28 mouse cellular contexts compared by ENCODE assay signal in genomic region chr13:118631500-118631899, GRCm38 (mm10). TPM values are rescaled to one million over a fixed set of nuclear protein-coding genes. Genes with fewer than 3 reads are reported as not detected.
DNase-seq lines count a peak whose midpoint lies in the region; ATAC-seq lines count a peak whose summit lies in the region.
"Had no signal": no experiment of that assay in that cellular context is flagged by ENCODE, and none has a peak within 500 bp of the region (broad histone marks: within the 10 kb centered on the region; RNA-seq: fewer than 3 reads in every experiment).

No protein-coding gene starts in this region.

- no peaks in the 10 kb centered on the region for H3K9me3 ChIP-seq in midbrain, embryonic 11.5 days (ENCODE audit: control insufficient read depth, low read length)
- H3K9me3 ChIP-seq in midbrain, embryonic 16.5 days (replicated peaks; ENCODE audit: control insufficient read depth, low read length, poor library complexity, severe bottlenecking), result no peaks in the 10 kb centered on the region
- no peaks in the 10 kb centered on the region for H3K9me3 ChIP-seq in liver, embryonic 15.5 days (replicated peaks)
- H3K9me3 ChIP-seq: embryonic facial prominence, embryonic 10.5 days; embryonic facial prominence, embryonic 13.5 days; forebrain, embryonic 12.5 days; forebrain, embryonic 15.5 days; heart, embryonic 10.5 days; heart, embryonic 13.5 days had no signal

- no peaks in the 10 kb centered on the region for H3K36me3 ChIP-seq in midbrain, embryonic 11.5 days (ENCODE audit: control insufficient read depth, insufficient read depth, low read length)
- H3K36me3 ChIP-seq in midbrain, embryonic 16.5 days (ENCODE audit: control insufficient read depth, insufficient read depth, low read length), result no peaks in the 10 kb centered on the region
- H3K36me3 ChIP-seq in liver, embryonic 15.5 days (replicated peaks), result no peaks in the 10 kb centered on the region
- H3K36me3 ChIP-seq: embryonic facial prominence, embryonic 10.5 days; embryonic facial prominence, embryonic 13.5 days; forebrain, embryonic 12.5 days; forebrain, embryonic 15.5 days; heart, embryonic 10.5 days; heart, embryonic 13.5 days had no signal

- H3K9ac ChIP-seq in midbrain, embryonic 11.5 days (ENCODE audit: low read length), result no peak overlapping the region
- H3K9ac ChIP-seq in midbrain, embryonic 16.5 days (ENCODE audit: low read depth, low read length), result no peak overlapping the region
- no peak overlapping the region for H3K9ac ChIP-seq in liver, embryonic 15.5 days
- H3K9ac ChIP-seq: embryonic facial prominence, embryonic 13.5 days; forebrain, embryonic 12.5 days; forebrain, embryonic 15.5 days; heart, embryonic 13.5 days; hindbrain, embryonic 14.5 days had no signal

- ATAC-seq in midbrain, embryonic 11.5 days (ENCODE audit: low FRiP score), result no peak
- ATAC-seq in midbrain, embryonic 16.5 days, result no peak
- peak; percentile 28; the same call in 1 of the 2 replicates for ATAC-seq in liver, embryonic 15.5 days (ENCODE audit: insufficient read depth)
- ATAC-seq: activated CD4-positive, CD25-positive, alpha-beta regulatory T cell, adult 4 months; CD4-positive, CD25-positive, alpha-beta regulatory T cell, adult 4 months; forebrain, embryonic 15.5 days; hindbrain, postnatal 0 days had no signal

- no peaks in the 10 kb centered on the region for H3K4me1 ChIP-seq in midbrain, embryonic 11.5 days (ENCODE audit: control insufficient read depth, insufficient read depth, low read length)
- no peaks in the 10 kb centered on the region for H3K4me1 ChIP-seq in midbrain, embryonic 16.5 days (ENCODE audit: control insufficient read depth, insufficient read depth, low read length)
- peaks cover 6% of the 10 kb centered on the region; the same call in 1 of the 2 replicates for H3K4me1 ChIP-seq in liver, embryonic 15.5 days (replicated peaks)
- H3K4me1 ChIP-seq: embryonic facial prominence, embryonic 13.5 days; forebrain, embryonic 12.5 days; forebrain, embryonic 15.5 days; heart, embryonic 10.5 days had no signal

- WGBS in midbrain, embryonic 11.5 days, result 84% methylated on average over 2 of the region's 2 CpGs
- WGBS in midbrain, embryonic 16.5 days, result 87% methylated on average over 2 of the region's 2 CpGs
- 24% methylated on average over 2 of the region's 2 CpGs for whole genome bisulfite sequencing in liver, embryonic 15.5 days (ENCODE audit: insufficient replicate concordance)

- H3K27me3 ChIP-seq in midbrain, embryonic 11.5 days (ENCODE audit: control insufficient read depth, insufficient read depth, low read length), result no peaks in the 10 kb centered on the region
- no peaks in the 10 kb centered on the region for H3K27me3 ChIP-seq in midbrain, embryonic 16.5 days (ENCODE audit: control insufficient read depth, insufficient read depth, low read depth, low read length)
- no peaks in the 10 kb centered on the region for H3K27me3 ChIP-seq in liver, embryonic 15.5 days
- H3K27me3 ChIP-seq: embryonic facial prominence, embryonic 13.5 days; forebrain, embryonic 12.5 days; forebrain, embryonic 15.5 days; heart, embryonic 13.5 days had no signal

- H3K27ac ChIP-seq in midbrain, embryonic 11.5 days (ENCODE audit: low read depth, low read length), result no peak overlapping the region
- H3K27ac ChIP-seq in midbrain, embryonic 16.5 days (ENCODE audit: low read length), result no peak overlapping the region
- H3K27ac ChIP-seq in liver, embryonic 15.5 days (replicated peaks), result no peak overlapping the region
- H3K27ac ChIP-seq: embryonic facial prominence, embryonic 10.5 days; embryonic facial prominence, embryonic 13.5 days; forebrain, embryonic 12.5 days; forebrain, embryonic 15.5 days; heart, embryonic 10.5 days; heart, embryonic 13.5 days; hindbrain, embryonic 14.5 days; hindbrain, postnatal 0 days had no signal

- DNase-seq in midbrain, embryonic 11.5 days (ENCODE audit: low spot score, missing footprints), result peak; percentile 37
- peak; percentile 25 for DNase-seq in c-Kit-positive CD71-positive TER-119-positive erythroid progenitor cells, embryonic 14.5 days (ENCODE audit: low spot score)
- no peak for DNase-seq in kidney, postnatal 25 days
- no peak for DNase-seq in yolk sac, embryonic 10.5 days (ENCODE audit: low spot score)
- DNase-seq: adrenal gland, postnatal 10 days; adrenal gland, postnatal 36 days; cerebellum, adult 11-12 months; cerebellum, adult 8-10 months; cerebellum, postnatal 10 days; cerebellum, postnatal 36 days; embryo, embryonic 11 days; gastrocnemius, postnatal 25 days; heart, adult 18-20 months; heart, postnatal 14 days; heart, postnatal 4 days had no signal

- no peak overlapping the region for H3K4me2 ChIP-seq in midbrain, embryonic 11.5 days
- no peak overlapping the region for H3K4me2 ChIP-seq in midbrain, embryonic 16.5 days (ENCODE audit: low read length)
- no peak overlapping the region for H3K4me2 ChIP-seq in liver, embryonic 15.5 days
- H3K4me2 ChIP-seq: embryonic facial prominence, embryonic 13.5 days; forebrain, embryonic 12.5 days; forebrain, embryonic 15.5 days; heart, embryonic 13.5 days; hindbrain, embryonic 14.5 days had no signal

- no peak overlapping the region for H3K4me3 ChIP-seq in midbrain, embryonic 11.5 days (ENCODE audit: low read depth, low read length)
- H3K4me3 ChIP-seq in midbrain, embryonic 16.5 days (ENCODE audit: low read depth, low read length), result no peak overlapping the region
- H3K4me3 ChIP-seq in liver, embryonic 15.5 days (replicated peaks), result no peak overlapping the region
- H3K4me3 ChIP-seq: embryonic facial prominence, embryonic 10.5 days; embryonic facial prominence, embryonic 13.5 days; forebrain, embryonic 12.5 days; forebrain, embryonic 15.5 days; heart, embryonic 10.5 days; heart, embryonic 13.5 days had no signal

RNA-seq across cellular contexts. Expression of gene Fgf10, which starts 38.1 kb away (rescaled TPM):
- polyA plus RNA-seq in midbrain, embryonic 11.5 days (2014; fragmentation: Nextera tagmentation; extraction: Ambion mirVana), result 0.54 and 0.55 TPM in 2 replicates
- polyA plus RNA-seq in midbrain, embryonic 16.5 days (2015; fragmentation: Nextera tagmentation; extraction: Ambion mirVana), result 1.0 and 1.3 TPM in 2 replicates
- 0.07 and 0.13 TPM in 2 replicates for polyA plus RNA-seq in liver, embryonic 15.5 days (2015; fragmentation: Nextera tagmentation; extraction: Ambion mirVana)
- polyA plus RNA-seq: activated CD4-positive, CD25-positive, alpha-beta regulatory T cell, adult 4 months; erythroblast, embryonic 14.5 days had no signal

Comparison
In these comparisons a context has a peak if more than half of its experiments do, and no peak if none do; other contexts are left out.
1. DNase-seq: peak in midbrain, embryonic 11.5 days (single experiment) and c-Kit-positive CD71-positive TER-119-positive erythroid progenitor cells, embryonic 14.5 days (single experiment); none in kidney, postnatal 25 days (0 of 2) and yolk sac, embryonic 10.5 days (single experiment).